27 mouse cellular contexts compared by ENCODE assay signal in the genomic region with DNA sequence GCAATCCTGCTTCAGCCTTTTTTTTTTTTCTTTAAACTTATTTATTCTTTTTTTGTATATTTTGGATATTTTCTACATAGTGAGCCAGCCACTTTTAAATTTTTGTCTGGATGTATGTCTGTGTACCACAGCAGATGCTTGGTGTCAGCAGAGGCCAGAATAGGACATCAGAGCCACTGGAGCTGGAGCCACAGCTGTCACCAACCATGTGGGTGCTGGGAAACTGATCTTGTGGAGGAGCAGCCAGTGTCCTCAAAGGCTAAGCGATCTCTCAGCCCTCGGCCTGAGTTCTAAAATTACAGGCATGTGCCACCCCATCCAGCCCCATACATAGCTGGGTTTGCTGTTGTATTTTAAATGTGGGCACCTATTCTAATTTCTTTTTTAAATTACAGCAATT. TPM values are rescaled to one million over a fixed set of nuclear protein-coding genes. Genes with fewer than 3 reads are reported as not detected.
"Had no signal": no experiment of that assay in that cellular context is flagged by ENCODE, and none has a peak within 500 bp of the region (broad histone marks: within the 10 kb centered on the region; RNA-seq: fewer than 3 reads in every experiment).

No protein-coding gene starts in this region.

- DNase-seq: liver, postnatal 0 days; lung, adult 2 months; lung, postnatal 14 days; lung, postnatal 36 days; retina, postnatal 1 day; right cerebral cortex, adult 18-20 months; right cerebral cortex, postnatal 25 days; right cerebral cortex, postnatal 4 days; thymus, adult 2 months; thymus, postnatal 25 days; thymus, postnatal 4 days had no signal

- H3K4me2 ChIP-seq: lung, embryonic 15.5 days; midbrain, embryonic 11.5 days; midbrain, embryonic 13.5 days; midbrain, embryonic 15.5 days; neural tube, embryonic 13.5 days; neural tube, embryonic 15.5 days; stomach, embryonic 15.5 days had no signal

- H3K36me3 ChIP-seq: lung, embryonic 15.5 days; midbrain, embryonic 13.5 days; midbrain, embryonic 15.5 days; neural tube, embryonic 13.5 days; neural tube, embryonic 15.5 days; stomach, embryonic 15.5 days had no signal

- H3K4me3 ChIP-seq: lung, embryonic 15.5 days; megakaryocyte, embryonic 14.5 days; midbrain, embryonic 13.5 days; midbrain, embryonic 15.5 days; neural tube, embryonic 13.5 days; neural tube, embryonic 15.5 days; stomach, embryonic 15.5 days had no signal

- H3K27me3 ChIP-seq: lung, embryonic 15.5 days; megakaryocyte, embryonic 14.5 days; midbrain, embryonic 15.5 days; neural tube, embryonic 15.5 days; stomach, embryonic 15.5 days had no signal

- H3K27ac ChIP-seq: lung, embryonic 15.5 days; macrophage; midbrain, embryonic 13.5 days; midbrain, embryonic 15.5 days; neural tube, embryonic 13.5 days; neural tube, embryonic 15.5 days; stomach, embryonic 15.5 days; stomach, postnatal 0 days had no signal

RNA-seq across cellular contexts. Expression of gene Gm5737, which starts 27.6 kb away (rescaled TPM):
- total RNA-seq: megakaryocyte progenitor cell, adult 5-6 weeks; midbrain, postnatal 0 days; monocyte, adult 5-6 weeks had no signal
- polyA plus RNA-seq: liver, postnatal 0 days; lung, embryonic 15.5 days; lung, postnatal 0 days; macrophage; midbrain, embryonic 11.5 days; midbrain, embryonic 13.5 days; midbrain, postnatal 0 days; neural tube, embryonic 11.5 days; neural tube, embryonic 13.5 days; neural tube, embryonic 15.5 days; spleen, adult 2 months; stomach, embryonic 15.5 days; stomach, postnatal 0 days had no signal
